Mouse (Mus musculus): ENCODE results near the gene Bnc1.

Gene Bnc1

GRCm38 (mm10) chr7:81992131-81993061, at the start of gene Bnc1:
TSS of gene Bnc1 (minus strand) at chr7:81992292.
- in situ Hi-C loops (cut with MboI; ENCODE audit: unreplicated experiment in 2 of 2), result no loop called here

- in situ Hi-C loops (cut with MboI; ENCODE audit: unreplicated experiment in 2 of 2), result no loop called here
Measured at GRCm38 (mm10) chr7:82033347-82033746, 41.3 kb upstream of the Bnc1 start.

GRCm38 (mm10) chr7:82029666-82030065, 37.6 kb upstream of the Bnc1 start:
- in situ Hi-C loops (cut with MboI; ENCODE audit: unreplicated experiment in 2 of 2), result no loop called here

GRCm38 (mm10) chr7:82025802-82026201, 33.7 kb upstream of the Bnc1 start:
- in situ Hi-C loops (cut with MboI; ENCODE audit: unreplicated experiment in 2 of 2), result no loop called here

- in situ Hi-C loops (cut with MboI; ENCODE audit: unreplicated experiment in 2 of 2), result no loop called here
Measured at GRCm38 (mm10) chr7:82023676-82024075, 31.6 kb upstream of the Bnc1 start.

GRCm38 (mm10) chr7:82022404-82022803, 30.3 kb upstream of the Bnc1 start:
- in situ Hi-C loops (cut with MboI; ENCODE audit: unreplicated experiment in 2 of 2), result no loop called here

- in situ Hi-C loops (cut with MboI; ENCODE audit: unreplicated experiment in 2 of 2), result no loop called here
Measured at GRCm38 (mm10) chr7:82018031-82018430, 25.9 kb upstream of the Bnc1 start.

GRCm38 (mm10) chr7:82016751-82017710, 24.9 kb upstream of the Bnc1 start:
- in situ Hi-C loops (cut with MboI; ENCODE audit: unreplicated experiment in 2 of 2), result no loop called here

GRCm38 (mm10) chr7:82012472-82012871, 20.4 kb upstream of the Bnc1 start:
- in situ Hi-C loops (cut with MboI; ENCODE audit: unreplicated experiment in 2 of 2), result no loop called here

GRCm38 (mm10) chr7:82011534-82012401, 19.7 kb upstream of the Bnc1 start:
- in situ Hi-C loops (cut with MboI; ENCODE audit: unreplicated experiment in 2 of 2), result no loop called here

GRCm38 (mm10) chr7:82007151-82007550, 15.1 kb upstream of the Bnc1 start:
- in situ Hi-C loops (cut with MboI; ENCODE audit: unreplicated experiment in 2 of 2), result no loop called here

GRCm38 (mm10) chr7:82004228-82004627, 12.1 kb upstream of the Bnc1 start:
- in situ Hi-C loops (cut with MboI; ENCODE audit: unreplicated experiment in 2 of 2), result no loop called here

- in situ Hi-C loops (cut with MboI; ENCODE audit: unreplicated experiment in 2 of 2), result no loop called here
Measured at GRCm38 (mm10) chr7:81999816-82000215, 7.7 kb upstream of the Bnc1 start.

GRCm38 (mm10) chr7:81999372-81999771, 7.3 kb upstream of the Bnc1 start:
- in situ Hi-C loops (cut with MboI; ENCODE audit: unreplicated experiment in 2 of 2), result no loop called here

GRCm38 (mm10) chr7:81995975-81996374, 3.9 kb upstream of the Bnc1 start:
- in situ Hi-C loops (cut with MboI; ENCODE audit: unreplicated experiment in 2 of 2), result no loop called here

- in situ Hi-C loops (cut with MboI; ENCODE audit: unreplicated experiment in 2 of 2), result no loop called here
Measured at GRCm38 (mm10) chr7:81995126-81995525, 3.0 kb upstream of the Bnc1 start.

GRCm38 (mm10) chr7:81993140-81993539, 1.0 kb upstream of the Bnc1 start:
- in situ Hi-C loops (cut with MboI; ENCODE audit: unreplicated experiment in 2 of 2), result no loop called here

- in situ Hi-C loops (cut with MboI; ENCODE audit: unreplicated experiment in 2 of 2), result no loop called here
Measured at GRCm38 (mm10) chr7:81991611-81992061, 456 bp downstream of the Bnc1 start.

- in situ Hi-C loops (cut with MboI; ENCODE audit: unreplicated experiment in 2 of 2), result no loop called here
Measured at GRCm38 (mm10) chr7:81991116-81991515, 976 bp downstream of the Bnc1 start.

- in situ Hi-C loops (cut with MboI; ENCODE audit: unreplicated experiment in 2 of 2), result no loop called here
Measured at GRCm38 (mm10) chr7:81983651-81984050, 8.4 kb downstream of the Bnc1 start.
